Mouse (Mus musculus) kidney, postnatal 0 days (tissue): ENCODE measurements around the gene Adam1a. TPM values are rescaled to one million over a fixed set of nuclear protein-coding genes. Genes with fewer than 3 reads are reported as not detected.

Experiments used
- ATAC-seq: fragments of 200-750 bp; cut with Nextera tagmentation; replicated peaks from 2 replicates; pipeline ENCODE4 v1.8.0; 2017; ENCODE audit warnings: low read depth, moderate number of reproducible peaks, moderate TSS enrichment, moderate library complexity; ENCODE audit not compliant: low FRiP score
- DNase-seq: peaks from one replicate; pipeline ENCODE4 v3.0.0-alpha.2; 2016; ENCODE audit warnings: low spot score
- H3K27ac ChIP-seq: fragments of 300-500 bp; sonication (generic); 2 replicates; pipeline ENCODE4 v1.5.1; 2014; ENCODE audit warnings: mild to moderate bottlenecking
- H3K27me3 ChIP-seq: fragments of 300-500 bp; sonication (generic); 2 replicates; pipeline ENCODE4 v1.6.1; 2014; ENCODE audit warnings: low read length, mixed read lengths; ENCODE audit not compliant: insufficient read depth
- H3K36me3 ChIP-seq: fragments of 300-500 bp; sonication (generic); 2 replicates; pipeline ENCODE4 v1.6.1; 2014; ENCODE audit warnings: low read length, mixed read lengths; ENCODE audit not compliant: insufficient read depth
- H3K4me1 ChIP-seq: fragments of 300-500 bp; sonication (generic); replicated peaks from 2 replicates; pipeline ENCODE4 v1.6.1; 2014; ENCODE audit warnings: antibody characterized with exemption, low read length, mixed read lengths; ENCODE audit not compliant: insufficient read depth
- H3K4me2 ChIP-seq: fragments of 300-500 bp; sonication (generic); 2 replicates; pipeline ENCODE4 v1.6.1; 2014; ENCODE audit warnings: mild to moderate bottlenecking, low read length, moderate library complexity, mixed read lengths
- H3K4me3 ChIP-seq: fragments of 300-500 bp; sonication (generic); replicated peaks from 2 replicates; pipeline ENCODE4 v1.5.1; 2014; ENCODE audit warnings: low read depth, low read length
- H3K9ac ChIP-seq: fragments of 300-500 bp; sonication (generic); 2 replicates; pipeline ENCODE4 v1.6.1; 2014; ENCODE audit warnings: low read depth, low read length
- H3K9me3 ChIP-seq: fragments of 300-500 bp; sonication (generic); replicated peaks from 2 replicates; pipeline ENCODE4 v1.6.1; 2016; ENCODE audit warnings: low read length, inconsistent platforms, mixed read lengths
- CTCF ChIP-seq: IDR thresholded peaks from 2 replicates; pipeline ENCODE4 v1.5.1; 2016; ENCODE audit warnings: antibody characterized with exemption, low read depth, mild to moderate bottlenecking, moderate library complexity
- WGBS: fragments of 180-500 bp; shearing (Covaris S2); extraction: QIAGEN DNeasy Blood & Tissue Kit; methylation state at CpG from one replicate; pipeline ENCODE4 v1.1.7; 2014; 5-methylcytosine and 5-hydroxymethylcytosine counted together
- polyA plus RNA-seq: library from polyadenylated mRNA; unstranded; fragments of >200 nt; fragmentation: Nextera tagmentation; extraction: Ambion mirVana; gene quantifications from 2 replicates; pipeline ENCODE4 v1.2.1, GENCODE M21; 2015

The Adam1a gene
- polyA plus RNA-seq, 1 experiment from 2014 or later: 0.72 TPM

- Histone ChIP-seq H3K27ac (no peak overlapping the region), H3K9ac (no peak overlapping the region), H3K27me3 (no peaks in the 10 kb centered on the region), H3K4me3 (no peak overlapping the region), H3K4me1 (peaks cover 11% of the 10 kb centered on the region), H3K36me3 (no peaks in the 10 kb centered on the region), H3K9me3 (no peaks in the 10 kb centered on the region), H3K4me2 (0 out of 2 replicates have a peak overlapping the region, but pooled peaks have one; percentile 98)
- 43% methylated on average over 11 of the region's 11 CpGs for WGBS
- DNase-seq (peak; percentile 18), ATAC-seq (no peak)
- no peak for TF ChIP-seq CTCF
Observed at GRCm38 (mm10) chr5:121591417-121592063, 46.3 kb upstream of the Adam1a start.

- H3K27me3 ChIP-seq: no peaks in the 10 kb centered on the region
- DNase-seq: no peak
- H3K9ac ChIP-seq: no peak overlapping the region
- peaks cover 11% of the 10 kb centered on the region for H3K4me1 ChIP-seq
- H3K9me3 ChIP-seq: no peaks in the 10 kb centered on the region
- no peaks in the 10 kb centered on the region for H3K36me3 ChIP-seq
- WGBS: 88% methylated on average over 6 of the region's 6 CpGs
- no peak overlapping the region for H3K27ac ChIP-seq
- H3K4me3 ChIP-seq: no peak overlapping the region
- TF ChIP-seq CTCF: no peak
- no peak for ATAC-seq
- no peak overlapping the region for H3K4me2 ChIP-seq
Observed at GRCm38 (mm10) chr5:121589928-121590327, 44.6 kb upstream of the Adam1a start.

- Histone ChIP-seq H3K27ac (0 out of 2 replicates have a peak overlapping the region, but pooled peaks have one; percentile 13), H3K4me3 (no peak overlapping the region), H3K9ac (no peak overlapping the region), H3K9me3 (no peaks in the 10 kb centered on the region), H3K36me3 (no peaks in the 10 kb centered on the region), H3K4me1 (peaks cover 4% of the 10 kb centered on the region; the same call in 1 of the 2 replicates), H3K27me3 (no peaks in the 10 kb centered on the region), H3K4me2 (no peak overlapping the region)
- DNase-seq: peak; percentile 39
- 49% methylated on average over 6 of the region's 6 CpGs for WGBS
- no peak for TF ChIP-seq CTCF
- ATAC-seq: no peak
Observed at GRCm38 (mm10) chr5:121586400-121587039, 41.2 kb upstream of the Adam1a start.

GRCm38 (mm10) chr5:121585699-121586098 lies 40.4 kb upstream of the Adam1a start:
- Histone ChIP-seq H3K36me3 (no peaks in the 10 kb centered on the region), H3K4me3 (no peak overlapping the region), H3K9ac (no peak overlapping the region), H3K27ac (no peak overlapping the region), H3K9me3 (no peaks in the 10 kb centered on the region), H3K4me2 (no peak overlapping the region), H3K4me1 (peaks cover 4% of the 10 kb centered on the region; the same call in 1 of the 2 replicates), H3K27me3 (no peaks in the 10 kb centered on the region)
- ATAC-seq (no peak), DNase-seq (no peak)
- TF ChIP-seq CTCF: no peak
- WGBS: 91% methylated on average over 5 of the region's 5 CpGs

GRCm38 (mm10) chr5:121585005-121585404 lies 39.7 kb upstream of the Adam1a start:
- WGBS: 95% methylated on average over 10 of the region's 10 CpGs
- ATAC-seq (no peak), DNase-seq (no peak)
- Histone ChIP-seq H3K4me1 (peaks cover 4% of the 10 kb centered on the region; the same call in 1 of the 2 replicates), H3K9ac (no peak overlapping the region), H3K27ac (no peak overlapping the region), H3K36me3 (no peaks in the 10 kb centered on the region), H3K9me3 (no peaks in the 10 kb centered on the region), H3K27me3 (no peaks in the 10 kb centered on the region), H3K4me3 (no peak overlapping the region), H3K4me2 (no peak overlapping the region)
- TF ChIP-seq CTCF: no peak

GRCm38 (mm10) chr5:121583765-121584501 lies 38.7 kb upstream of the Adam1a start:
- peak overlapping the region; percentile 77 for H3K27ac ChIP-seq
- peak; percentile 81 for TF ChIP-seq CTCF
- H3K36me3 ChIP-seq: peaks cover 5% of the 10 kb centered on the region; the same call in 1 of the 2 replicates
- H3K4me3 ChIP-seq: no peak overlapping the region
- 44% methylated on average over 12 of the region's 12 CpGs for WGBS
- H3K27me3 ChIP-seq: no peaks in the 10 kb centered on the region
- ATAC-seq (peak; percentile 91), DNase-seq (peak; percentile 90)
- H3K4me1 ChIP-seq: peaks cover 4% of the 10 kb centered on the region; the same call in 1 of the 2 replicates
- no peak overlapping the region for H3K4me2 ChIP-seq
- H3K9ac ChIP-seq: no peak overlapping the region
- no peaks in the 10 kb centered on the region for H3K9me3 ChIP-seq
